In the genomic region with DNA sequence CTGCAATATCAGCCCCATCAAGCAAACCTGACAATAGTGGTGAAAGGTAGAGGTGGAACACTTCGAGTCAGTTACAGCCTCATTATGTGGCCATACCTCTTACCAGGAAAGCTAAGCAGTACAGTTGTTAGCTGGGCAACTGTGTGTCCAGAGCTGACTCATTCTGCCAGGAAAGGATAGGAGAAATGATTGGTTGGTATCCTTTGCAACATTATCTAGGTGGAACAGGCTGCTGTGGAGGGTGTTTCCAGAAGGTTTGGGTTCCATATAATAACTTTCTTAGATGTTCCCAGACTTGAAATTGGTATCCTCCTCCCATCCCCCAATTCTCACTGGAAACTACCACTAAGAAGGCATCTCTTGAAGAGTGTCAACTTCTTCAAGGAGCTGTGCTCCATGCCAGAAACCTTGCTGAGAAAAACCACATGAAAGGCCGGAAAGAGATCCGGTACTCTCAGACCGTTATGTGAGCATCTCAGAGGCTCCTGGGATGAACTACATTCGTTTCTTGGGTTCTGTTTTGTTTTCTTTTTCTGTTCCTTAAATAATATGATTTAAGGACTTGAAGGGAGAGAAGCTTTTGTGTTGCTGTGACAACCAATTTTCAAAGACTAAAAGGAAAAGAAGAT, we compare ENCODE assay signal across 19 mouse cellular contexts. TPM values are rescaled to one million over a fixed set of nuclear protein-coding genes. Genes with fewer than 3 reads are reported as not detected.
DNase-seq lines count a peak whose midpoint lies in the region; ATAC-seq lines count a peak whose summit lies in the region.
"Had no signal": no experiment of that assay in that cellular context is flagged by ENCODE, and none has a peak within 500 bp of the region (broad histone marks: within the 10 kb centered on the region; RNA-seq: fewer than 3 reads in every experiment).

No protein-coding gene starts in this region.

- H3K27ac ChIP-seq in liver, embryonic 16.5 days (ENCODE audit: low read length): no peak overlapping the region
- no peak overlapping the region for H3K27ac ChIP-seq in hindbrain, embryonic 11.5 days (ENCODE audit: low read depth, low read length)
- H3K27ac ChIP-seq in midbrain, embryonic 15.5 days: no peak overlapping the region
- no peak overlapping the region for H3K27ac ChIP-seq in midbrain, embryonic 14.5 days (replicated peaks; ENCODE audit: low read depth, low read length)
- H3K27ac ChIP-seq: forebrain, embryonic 15.5 days; gastrocnemius, adult 2 months; hindbrain, embryonic 15.5 days; limb, embryonic 13.5 days; stomach, embryonic 15.5 days had no signal

- 63% methylated on average over 5 of the region's 5 CpGs for WGBS in liver, embryonic 16.5 days (ENCODE audit: insufficient replicate concordance)
- WGBS in hindbrain, embryonic 11.5 days: 84% methylated on average over 5 of the region's 5 CpGs
- WGBS in midbrain, embryonic 15.5 days: 86% methylated on average over 5 of the region's 5 CpGs
- WGBS in midbrain, embryonic 14.5 days: 87% methylated on average over 5 of the region's 5 CpGs

- peak overlapping the region; percentile 60 for H3K4me3 ChIP-seq in megakaryocyte, embryonic 14.5 days (replicated peaks)
- no peak overlapping the region for H3K4me3 ChIP-seq in liver, embryonic 16.5 days (ENCODE audit: low read depth, low read length)
- no peak overlapping the region for H3K4me3 ChIP-seq in hindbrain, embryonic 11.5 days (ENCODE audit: low read depth, low read length)
- H3K4me3 ChIP-seq in midbrain, embryonic 15.5 days: no peak overlapping the region
- H3K4me3 ChIP-seq in midbrain, embryonic 14.5 days (replicated peaks; ENCODE audit: low read depth, low read length): no peak overlapping the region
- H3K4me3 ChIP-seq: erythroblast, embryonic 14.5 days; forebrain, embryonic 15.5 days; gastrocnemius, adult 2 months; hindbrain, embryonic 15.5 days; limb, embryonic 13.5 days; stomach, embryonic 15.5 days had no signal

- peaks cover 96% of the 10 kb centered on the region for H3K36me3 ChIP-seq in megakaryocyte, embryonic 14.5 days (replicated peaks; ENCODE audit: low read length)
- H3K36me3 ChIP-seq in liver, embryonic 16.5 days (ENCODE audit: control insufficient read depth, insufficient read depth): no peaks in the 10 kb centered on the region
- H3K36me3 ChIP-seq in hindbrain, embryonic 11.5 days (ENCODE audit: control insufficient read depth, insufficient read depth, low read length): no peaks in the 10 kb centered on the region
- no peaks in the 10 kb centered on the region for H3K36me3 ChIP-seq in midbrain, embryonic 15.5 days (replicated peaks)
- no peaks in the 10 kb centered on the region for H3K36me3 ChIP-seq in midbrain, embryonic 14.5 days (ENCODE audit: control insufficient read depth, insufficient read depth, low read length)
- H3K36me3 ChIP-seq: forebrain, embryonic 15.5 days; hindbrain, embryonic 15.5 days; limb, embryonic 13.5 days; stomach, embryonic 15.5 days had no signal

- H3K9me3 ChIP-seq in megakaryocyte, embryonic 14.5 days: no peaks in the 10 kb centered on the region
- no peaks in the 10 kb centered on the region for H3K9me3 ChIP-seq in liver, embryonic 16.5 days (replicated peaks; ENCODE audit: control insufficient read depth, low read length)
- H3K9me3 ChIP-seq in hindbrain, embryonic 11.5 days (ENCODE audit: control insufficient read depth, low read length): no peaks in the 10 kb centered on the region
- H3K9me3 ChIP-seq in midbrain, embryonic 15.5 days: no peaks in the 10 kb centered on the region
- H3K9me3 ChIP-seq in midbrain, embryonic 14.5 days (ENCODE audit: control insufficient read depth, low read length): no peaks in the 10 kb centered on the region
- H3K9me3 ChIP-seq: forebrain, embryonic 15.5 days; hindbrain, embryonic 15.5 days; limb, embryonic 13.5 days; stomach, embryonic 15.5 days had no signal

- H3K4me2 ChIP-seq in liver, embryonic 16.5 days (ENCODE audit: low read depth, low read length): no peak overlapping the region
- no peak overlapping the region for H3K4me2 ChIP-seq in hindbrain, embryonic 11.5 days (replicated peaks; ENCODE audit: low read depth, low read length)
- H3K4me2 ChIP-seq in midbrain, embryonic 15.5 days: no peak overlapping the region
- H3K4me2 ChIP-seq in midbrain, embryonic 14.5 days (ENCODE audit: low read length): no peak overlapping the region
- H3K4me2 ChIP-seq: forebrain, embryonic 15.5 days; hindbrain, embryonic 15.5 days; limb, embryonic 13.5 days; stomach, embryonic 15.5 days had no signal

- no peak for ATAC-seq in megakaryocyte, adult 5-6 weeks (ENCODE audit: poor library complexity, severe bottlenecking)
- peak; percentile 72 for ATAC-seq in liver, embryonic 16.5 days (ENCODE audit: low read depth)
- ATAC-seq in hindbrain, embryonic 11.5 days (ENCODE audit: low FRiP score): no peak
- ATAC-seq in midbrain, embryonic 15.5 days (replicated peaks): no peak
- no peak for ATAC-seq in midbrain, embryonic 14.5 days (ENCODE audit: low FRiP score, low TSS enrichment)
- ATAC-seq: forebrain, embryonic 15.5 days; lung, postnatal 0 days had no signal

- no peak overlapping the region for H3K9ac ChIP-seq in liver, embryonic 16.5 days (ENCODE audit: low read depth, low read length)
- H3K9ac ChIP-seq in hindbrain, embryonic 11.5 days (ENCODE audit: low read depth, low read length): no peak overlapping the region
- H3K9ac ChIP-seq in midbrain, embryonic 15.5 days: no peak overlapping the region
- no peak overlapping the region for H3K9ac ChIP-seq in midbrain, embryonic 14.5 days (replicated peaks; ENCODE audit: low read length)
- H3K9ac ChIP-seq: forebrain, embryonic 15.5 days; hindbrain, embryonic 15.5 days; limb, embryonic 13.5 days; stomach, embryonic 15.5 days had no signal

- H3K27me3 ChIP-seq in megakaryocyte, embryonic 14.5 days (replicated peaks): no peaks in the 10 kb centered on the region
- no peaks in the 10 kb centered on the region for H3K27me3 ChIP-seq in liver, embryonic 16.5 days (ENCODE audit: control insufficient read depth, insufficient read depth, low read depth, low read length)
- no peaks in the 10 kb centered on the region for H3K27me3 ChIP-seq in hindbrain, embryonic 11.5 days (ENCODE audit: control insufficient read depth, insufficient read depth, low read length)
- no peaks in the 10 kb centered on the region for H3K27me3 ChIP-seq in midbrain, embryonic 15.5 days (replicated peaks)
- no peaks in the 10 kb centered on the region for H3K27me3 ChIP-seq in midbrain, embryonic 14.5 days (ENCODE audit: control insufficient read depth, insufficient read depth, low read length)
- H3K27me3 ChIP-seq: forebrain, embryonic 15.5 days; hindbrain, embryonic 15.5 days; limb, embryonic 13.5 days; stomach, embryonic 15.5 days had no signal

- peaks cover 88% of the 10 kb centered on the region for H3K4me1 ChIP-seq in megakaryocyte, embryonic 14.5 days
- no peaks in the 10 kb centered on the region for H3K4me1 ChIP-seq in liver, embryonic 16.5 days (ENCODE audit: control insufficient read depth, low read depth, low read length)
- H3K4me1 ChIP-seq in hindbrain, embryonic 11.5 days (replicated peaks; ENCODE audit: control insufficient read depth, insufficient read depth, low read length): no peaks in the 10 kb centered on the region
- H3K4me1 ChIP-seq in midbrain, embryonic 15.5 days: no peaks in the 10 kb centered on the region
- H3K4me1 ChIP-seq in midbrain, embryonic 14.5 days (ENCODE audit: control insufficient read depth, insufficient read depth, low read length): no peaks in the 10 kb centered on the region
- H3K4me1 ChIP-seq: forebrain, embryonic 15.5 days; hindbrain, embryonic 15.5 days; limb, embryonic 13.5 days; stomach, embryonic 15.5 days had no signal

- DNase-seq in c-Kit-positive CD71-positive TER-119-positive erythroid progenitor cells, embryonic 14.5 days (ENCODE audit: low spot score): peak; percentile 50
- DNase-seq in neural tube, embryonic 10.5 days (ENCODE audit: extremely low spot score, low spot score): no peak
- DNase-seq in hindbrain, embryonic 11.5 days (ENCODE audit: low spot score): no peak
- no peak for DNase-seq in midbrain, embryonic 14.5 days
- DNase-seq: adrenal gland, postnatal 25 days; cerebellum, postnatal 25 days; gastrocnemius, adult 2 months; heart, adult 18-20 months; kidney, adult 9 months had no signal

RNA-seq across cellular contexts. Expression of a gene that starts 15.5 kb away (rescaled TPM):
- polyA plus RNA-seq in megakaryocyte, embryonic 14.5 days (2012; ENCODE audit: insufficient read depth, low replicate concordance): 6.4 and 38.5 TPM in 2 replicates
- not detected in 2 replicates for total RNA-seq in megakaryocyte, adult 5-6 weeks (2015)
- not detected in 2 replicates for total RNA-seq in megakaryocyte, adult 5-6 weeks (2017)
- 1.6 and 1.7 TPM in 2 replicates for polyA plus RNA-seq in liver, embryonic 16.5 days (2015; fragmentation: Nextera tagmentation; extraction: Ambion mirVana)
- 0.17 and 0.25 TPM in 2 replicates for polyA plus RNA-seq in hindbrain, embryonic 11.5 days (2014; fragmentation: Nextera tagmentation; extraction: Ambion mirVana)
- 0.10 and 0.19 TPM in 2 replicates for polyA plus RNA-seq in midbrain, embryonic 15.5 days (2015; fragmentation: Nextera tagmentation; extraction: Ambion mirVana)
- 0.05 and 0.15 TPM in 2 replicates for polyA plus RNA-seq in midbrain, embryonic 14.5 days (2014; fragmentation: Nextera tagmentation; extraction: Ambion mirVana)
- total RNA-seq: adrenal gland, postnatal 25 days; gastrocnemius, adult 2 months had no signal

RNA-seq across cellular contexts. Expression of a gene that starts 57.1 kb away (rescaled TPM):
- polyA plus RNA-seq in megakaryocyte, embryonic 14.5 days (2012; ENCODE audit: insufficient read depth, low replicate concordance): 1.2 and 4.2 TPM in 2 replicates
- 153 and 188 TPM in 2 replicates for total RNA-seq in megakaryocyte, adult 5-6 weeks (2015)
- total RNA-seq in megakaryocyte, adult 5-6 weeks (2017): 269 and 296 TPM in 2 replicates
- 6.4 and 7.3 TPM in 2 replicates for polyA plus RNA-seq in liver, embryonic 16.5 days (2015; fragmentation: Nextera tagmentation; extraction: Ambion mirVana)
- 0.64 and 0.77 TPM in 2 replicates for polyA plus RNA-seq in hindbrain, embryonic 11.5 days (2014; fragmentation: Nextera tagmentation; extraction: Ambion mirVana)
- 0.74 and 1.1 TPM in 2 replicates for polyA plus RNA-seq in midbrain, embryonic 15.5 days (2015; fragmentation: Nextera tagmentation; extraction: Ambion mirVana)
- 0.51 and 1.2 TPM in 2 replicates for polyA plus RNA-seq in midbrain, embryonic 14.5 days (2014; fragmentation: Nextera tagmentation; extraction: Ambion mirVana)
- polyA plus RNA-seq: erythroblast, embryonic 14.5 days had no signal
